Mouse (Mus musculus) heart, embryonic 12.5 days (tissue): ENCODE results near the gene Tmem248. TPM values are rescaled to one million over a fixed set of nuclear protein-coding genes. Genes with fewer than 3 reads are reported as not detected.
A peak's percentile ranks its signal among the peaks of the same experiment; 100 is the strongest.

Experiments used
- ATAC-seq: fragments of 200-750 bp; cut with Nextera tagmentation; 2 replicates; pipeline ENCODE4 v1.8.0; 2017; ENCODE audit warnings: moderate TSS enrichment, moderate library complexity; ENCODE audit not compliant: insufficient number of reproducible peaks, low FRiP score
- H3K27ac ChIP-seq: fragments of 300-500 bp; sonication (generic); 2 replicates; pipeline ENCODE4 v1.5.1; 2016; ENCODE audit warnings: mild to moderate bottlenecking, moderate library complexity; ENCODE audit not compliant: poor library complexity, severe bottlenecking
- H3K27me3 ChIP-seq: fragments of 300-500 bp; sonication (generic); replicated peaks from 2 replicates; pipeline ENCODE4 v1.6.1; 2016; ENCODE audit warnings: mild to moderate bottlenecking, moderate library complexity
- H3K36me3 ChIP-seq: fragments of 300-500 bp; sonication (generic); 2 replicates; pipeline ENCODE4 v1.6.1; 2016; ENCODE audit warnings: mild to moderate bottlenecking, moderate library complexity
- H3K4me1 ChIP-seq: fragments of 300-500 bp; sonication (generic); replicated peaks from 2 replicates; pipeline ENCODE4 v1.6.1; 2016; ENCODE audit warnings: mild to moderate bottlenecking
- H3K4me2 ChIP-seq: fragments of 300-500 bp; sonication (generic); 2 replicates; pipeline ENCODE4 v1.6.1; 2016; ENCODE audit warnings: mild to moderate bottlenecking, moderate library complexity
- H3K4me3 ChIP-seq: fragments of 300-500 bp; sonication (generic); 2 replicates; pipeline ENCODE4 v1.5.1; 2016; ENCODE audit warnings: mild to moderate bottlenecking
- H3K9ac ChIP-seq: fragments of 300-500 bp; sonication (generic); 2 replicates; pipeline ENCODE4 v1.6.1; 2016; ENCODE audit warnings: mild to moderate bottlenecking, moderate library complexity
- H3K9me3 ChIP-seq: fragments of 300-500 bp; sonication (generic); replicated peaks from 2 replicates; pipeline ENCODE4 v1.6.1; 2016; ENCODE audit warnings: mild to moderate bottlenecking, moderate library complexity
- WGBS: fragments of 180-500 bp; shearing (Covaris S2); methylation state at CpG from one replicate; pipeline ENCODE4 v1.1.7; 2016; 5-methylcytosine and 5-hydroxymethylcytosine counted together
- polyA plus RNA-seq: library from polyadenylated mRNA; unstranded; fragments of >200 nt; fragmentation: Nextera tagmentation; extraction: Ambion mirVana; gene quantifications from 2 replicates; pipeline ENCODE4 v1.2.1, GENCODE M21; 2016

Tmem248 gene
- polyA plus RNA-seq, 1 experiment from 2014 or later: 43.6 TPM

DNA sequence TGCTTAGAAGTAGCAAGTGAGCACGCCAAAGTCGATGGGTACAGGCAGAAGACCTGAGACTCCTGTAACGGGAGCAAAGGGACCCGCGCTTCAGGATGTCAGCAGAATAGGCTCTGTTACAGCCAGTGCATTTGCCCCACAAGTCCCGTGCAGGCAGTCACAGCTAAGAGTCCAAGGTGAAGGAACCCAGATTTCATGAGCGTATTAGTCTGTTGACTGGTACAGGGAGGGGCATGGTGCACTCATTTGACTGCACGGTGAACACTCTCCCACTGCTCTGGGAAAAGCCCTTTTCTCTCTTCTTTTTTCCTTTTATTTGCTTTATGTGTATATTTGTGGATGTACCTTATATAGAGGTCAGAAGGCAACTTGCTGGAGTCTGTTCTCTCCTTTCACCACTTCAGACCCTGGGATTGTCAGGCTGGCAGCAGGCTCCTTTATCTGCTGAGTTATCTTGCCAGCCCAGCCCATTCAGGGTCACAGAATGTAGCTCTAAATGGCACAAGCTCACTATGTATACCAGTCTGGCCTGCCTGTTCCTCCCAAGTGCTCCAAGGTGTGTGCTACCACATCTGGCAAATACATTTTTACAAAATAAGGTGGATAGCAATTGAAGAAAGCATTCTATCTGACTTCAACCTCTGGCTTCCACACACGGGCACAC is 32.6 kb upstream of the Tmem248 start:
- Histone ChIP-seq H3K4me1 (peaks cover 29% of the 10 kb centered on the region), H3K27me3 (no peaks in the 10 kb centered on the region), H3K9me3 (no peaks in the 10 kb centered on the region), H3K36me3 (peaks cover 21% of the 10 kb centered on the region), H3K9ac (no peak overlapping the region), H3K27ac (no peak overlapping the region), H3K4me2 (no peak overlapping the region), H3K4me3 (no peak overlapping the region)
- ATAC-seq: no peak
- WGBS: 79% methylated on average over 9 of the region's 9 CpGs

DNA sequence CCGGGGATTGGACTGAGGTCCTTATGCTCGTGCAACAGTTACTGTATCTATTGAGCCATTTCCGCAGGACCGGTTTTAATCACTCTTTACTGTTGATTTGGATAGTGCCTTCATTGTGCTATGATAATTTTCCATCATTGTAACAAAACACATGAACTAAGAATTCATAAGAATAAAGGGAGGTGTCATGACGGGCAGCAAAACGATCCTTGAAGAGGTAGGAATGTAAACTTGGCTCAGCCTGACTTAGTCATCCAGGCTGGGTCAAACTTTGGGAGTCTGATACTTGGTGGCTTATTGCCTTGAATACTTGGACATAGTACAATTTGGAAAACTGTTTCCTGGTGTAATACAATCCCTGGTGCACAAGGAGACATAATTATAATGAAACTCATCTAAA is 31.6 kb upstream of the Tmem248 start:
- H3K27ac ChIP-seq: no peak overlapping the region
- H3K9me3 ChIP-seq: no peaks in the 10 kb centered on the region
- no peak overlapping the region for H3K4me2 ChIP-seq
- no peak for ATAC-seq
- H3K4me1 ChIP-seq: peaks cover 21% of the 10 kb centered on the region
- H3K36me3 ChIP-seq: peaks cover 31% of the 10 kb centered on the region
- no peak overlapping the region for H3K9ac ChIP-seq
- no peaks in the 10 kb centered on the region for H3K27me3 ChIP-seq
- no peak overlapping the region for H3K4me3 ChIP-seq
- 86% methylated on average over 6 of the region's 6 CpGs for WGBS

DNA sequence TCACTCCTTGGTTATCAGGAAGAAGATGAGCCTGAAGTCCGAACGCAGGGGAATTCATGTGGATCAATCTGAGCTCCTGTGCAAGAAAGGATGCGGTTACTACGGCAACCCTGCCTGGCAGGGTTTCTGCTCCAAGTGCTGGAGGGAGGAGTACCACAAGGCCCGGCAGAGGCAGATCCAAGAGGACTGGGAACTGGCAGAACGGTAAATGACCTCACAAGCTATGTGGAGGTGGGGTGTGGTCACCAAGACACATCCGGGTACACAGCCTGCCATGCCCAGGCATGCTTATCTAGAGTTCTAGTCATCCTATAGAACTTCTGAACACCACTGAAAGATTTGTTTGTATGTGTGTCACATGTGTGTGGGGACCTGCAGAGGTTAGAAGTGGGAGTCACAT is 29.5 kb upstream of the Tmem248 start:
- Histone ChIP-seq H3K27me3 (no peaks in the 10 kb centered on the region), H3K27ac (no peak overlapping the region), H3K4me1 (peaks cover 17% of the 10 kb centered on the region), H3K4me3 (no peak overlapping the region), H3K36me3 (peaks cover 46% of the 10 kb centered on the region), H3K4me2 (no peak overlapping the region), H3K9ac (no peak overlapping the region), H3K9me3 (no peaks in the 10 kb centered on the region)
- ATAC-seq: no peak
- WGBS: 73% methylated on average over 7 of the region's 7 CpGs

DNA sequence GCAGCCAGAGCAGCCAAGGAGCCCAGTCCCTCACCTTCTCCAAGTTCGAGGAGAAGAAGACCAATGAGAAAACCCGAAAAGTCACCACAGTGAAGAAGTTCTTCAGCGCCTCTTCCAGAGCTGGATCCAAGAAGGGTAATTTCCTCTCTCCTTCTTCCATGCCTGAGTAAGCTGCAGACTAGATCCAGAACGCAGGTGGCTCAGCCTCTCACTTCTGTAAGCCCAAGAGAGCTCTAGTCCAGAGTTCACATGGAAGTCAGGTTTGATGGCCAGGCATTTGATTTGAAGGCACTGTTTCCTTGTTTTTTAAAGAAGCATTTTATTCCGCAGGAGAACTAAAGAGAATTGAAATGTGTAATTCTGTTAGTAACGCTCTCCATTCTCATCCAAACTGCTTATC is 26.0 kb upstream of the Tmem248 start:
- Histone ChIP-seq H3K9ac (no peak overlapping the region), H3K36me3 (peaks cover 66% of the 10 kb centered on the region), H3K4me2 (no peak overlapping the region), H3K27ac (no peak overlapping the region), H3K9me3 (no peaks in the 10 kb centered on the region), H3K4me3 (no peak overlapping the region), H3K4me1 (peaks cover 10% of the 10 kb centered on the region), H3K27me3 (no peaks in the 10 kb centered on the region)
- no peak for ATAC-seq
- 89% methylated on average over 6 of the region's 6 CpGs for WGBS

DNA sequence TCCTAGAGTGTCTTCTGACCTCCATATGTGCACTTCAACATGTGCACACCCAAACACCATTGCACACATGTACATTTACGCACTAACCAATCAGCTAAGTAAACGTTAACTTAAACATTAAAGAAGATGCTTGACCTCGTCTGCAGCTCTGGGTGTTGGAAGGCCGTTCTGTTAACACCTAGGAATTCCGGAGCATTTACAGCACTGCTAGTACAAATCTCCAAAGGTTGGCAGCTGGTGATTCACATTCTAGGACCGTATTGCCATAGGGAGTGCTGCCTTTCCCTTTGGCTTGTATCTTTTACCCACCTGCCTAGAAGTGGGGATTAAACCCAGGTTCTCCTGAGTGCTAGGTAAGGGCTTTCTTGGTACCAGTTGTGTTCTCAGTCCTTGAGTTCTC is 25.0 kb upstream of the Tmem248 start:
- Histone ChIP-seq H3K27me3 (no peaks in the 10 kb centered on the region), H3K9me3 (no peaks in the 10 kb centered on the region), H3K4me2 (no peak overlapping the region), H3K4me3 (no peak overlapping the region), H3K9ac (no peak overlapping the region), H3K4me1 (peaks cover 19% of the 10 kb centered on the region), H3K36me3 (peaks cover 68% of the 10 kb centered on the region), H3K27ac (peak overlapping the region; percentile 67)
- WGBS: 62% methylated on average over 6 of the region's 6 CpGs
- ATAC-seq: no peak

DNA sequence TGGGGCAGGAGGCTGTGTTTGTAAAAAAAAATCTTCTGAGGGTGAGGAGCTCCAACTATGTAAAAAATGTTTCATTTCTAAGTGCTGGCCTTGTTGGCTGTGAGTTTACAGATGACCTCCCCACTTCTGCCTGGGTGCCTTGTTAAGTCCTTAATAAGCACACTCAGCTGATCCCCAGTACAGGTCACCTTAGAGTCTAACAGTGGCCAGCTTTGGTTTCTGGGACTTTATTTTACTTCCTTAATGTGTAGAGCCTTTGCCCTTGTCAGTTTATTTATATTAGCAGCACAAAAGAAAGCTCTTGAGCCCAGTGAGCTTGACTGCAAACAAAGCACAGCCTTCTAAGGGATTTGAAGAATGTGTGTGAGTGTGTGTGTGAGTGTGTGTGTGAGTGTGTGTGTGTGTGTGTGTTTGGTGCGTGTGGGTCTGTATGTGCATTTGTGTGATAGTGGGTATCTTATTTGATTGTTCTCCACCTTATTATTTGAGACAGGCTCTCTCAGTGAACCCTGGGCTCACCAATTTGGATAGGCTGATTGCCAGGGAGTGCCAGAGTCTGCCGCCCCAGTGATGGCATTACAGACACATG is 24.4 kb upstream of the Tmem248 start:
- no peak overlapping the region for H3K4me3 ChIP-seq
- H3K4me2 ChIP-seq: no peak overlapping the region
- ATAC-seq: no peak
- H3K36me3 ChIP-seq: peaks cover 66% of the 10 kb centered on the region
- no peaks in the 10 kb centered on the region for H3K27me3 ChIP-seq
- WGBS: 76% methylated on average over 2 of the region's 2 CpGs
- H3K9ac ChIP-seq: no peak overlapping the region
- H3K27ac ChIP-seq: peak overlapping the region; percentile 67
- H3K4me1 ChIP-seq: peaks cover 22% of the 10 kb centered on the region
- H3K9me3 ChIP-seq: no peaks in the 10 kb centered on the region

DNA sequence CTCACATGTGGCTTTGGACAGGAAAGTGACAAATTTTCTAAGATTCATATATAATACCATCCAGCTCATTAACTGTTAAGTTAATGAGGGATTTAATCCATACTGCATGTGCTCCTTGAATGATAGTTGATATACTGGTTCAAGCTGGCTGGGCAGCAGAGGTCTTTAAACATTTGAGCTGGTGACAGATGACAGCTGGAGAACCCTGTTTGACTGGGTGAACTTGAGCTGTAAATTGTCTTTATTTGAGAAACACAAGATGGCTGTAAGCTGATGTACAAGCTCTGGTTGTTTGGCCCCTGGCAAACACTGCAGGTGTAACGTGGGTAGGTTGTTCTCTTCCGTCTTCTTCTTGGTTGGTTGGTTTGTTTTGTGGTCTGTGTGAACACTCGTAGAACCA is 23.1 kb upstream of the Tmem248 start:
- H3K9me3 ChIP-seq: no peaks in the 10 kb centered on the region
- WGBS: 86% methylated on average over 3 of the region's 3 CpGs
- no peak overlapping the region for H3K4me3 ChIP-seq
- ATAC-seq: no peak
- H3K4me1 ChIP-seq: peaks cover 22% of the 10 kb centered on the region
- H3K27me3 ChIP-seq: no peaks in the 10 kb centered on the region
- H3K9ac ChIP-seq: no peak overlapping the region
- no peak overlapping the region for H3K4me2 ChIP-seq
- peaks cover 63% of the 10 kb centered on the region for H3K36me3 ChIP-seq
- no peak overlapping the region for H3K27ac ChIP-seq

DNA sequence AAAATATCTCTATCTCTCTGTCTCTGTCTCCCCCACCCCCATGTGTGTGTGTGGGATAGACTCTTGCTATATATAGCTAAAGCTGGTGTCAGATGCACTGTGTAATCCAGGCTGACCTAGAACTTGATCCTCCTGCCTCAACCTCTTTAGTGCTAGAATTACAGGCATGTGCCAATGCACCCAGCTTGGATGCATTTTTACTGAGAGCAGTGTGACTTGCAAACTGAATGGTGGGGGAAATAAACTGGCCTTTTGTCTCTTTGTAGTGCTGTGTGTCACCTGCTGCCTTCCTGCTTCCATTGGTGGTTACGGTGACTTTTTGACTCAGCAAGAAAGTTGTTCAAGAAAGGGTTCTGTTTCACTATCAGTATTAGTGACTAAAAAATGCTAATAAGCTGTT is 20.6 kb upstream of the Tmem248 start:
- whole genome bisulfite sequencing: 88% methylated on average over 1 of the region's 1 CpGs
- Histone ChIP-seq H3K27ac (peak overlapping the region; percentile 27; the same call in 1 of the 2 replicates), H3K36me3 (peaks cover 62% of the 10 kb centered on the region)

DNA sequence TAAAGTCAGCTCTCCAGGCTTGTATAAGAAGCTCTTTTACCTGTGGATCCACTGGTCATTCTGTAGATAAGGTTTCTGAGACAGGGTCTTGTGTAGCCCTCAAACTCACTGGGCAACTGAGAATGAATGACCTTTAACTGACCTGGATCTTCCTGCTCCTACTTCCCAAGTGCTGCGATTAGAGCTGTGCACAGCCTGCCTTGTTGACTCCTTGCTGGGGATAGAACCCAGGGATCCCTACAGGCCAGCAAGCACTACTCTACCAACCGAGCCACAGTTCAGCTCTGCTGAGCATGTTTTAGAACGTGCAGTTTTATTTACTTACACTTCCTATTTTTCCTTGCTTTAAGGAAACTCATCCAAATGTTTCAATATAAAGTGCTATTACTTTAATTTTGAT is 19.4 kb upstream of the Tmem248 start:
- no peaks in the 10 kb centered on the region for H3K27me3 ChIP-seq
- H3K4me2 ChIP-seq: no peak overlapping the region
- peaks cover 16% of the 10 kb centered on the region for H3K4me1 ChIP-seq
- H3K9ac ChIP-seq: no peak overlapping the region
- ATAC-seq: no peak
- H3K4me3 ChIP-seq: no peak overlapping the region
- no peaks in the 10 kb centered on the region for H3K9me3 ChIP-seq
- no peak overlapping the region for H3K27ac ChIP-seq
- peaks cover 58% of the 10 kb centered on the region for H3K36me3 ChIP-seq
- 63% methylated on average over 3 of the region's 3 CpGs for WGBS

More for the DNA sequence above, 20.6 kb upstream of the Tmem248 start:
- peak; percentile 44; the same call in 1 of the 2 replicates for ATAC-seq
- H3K4me3 ChIP-seq: no peak overlapping the region
- no peaks in the 10 kb centered on the region for H3K27me3 ChIP-seq
- H3K9me3 ChIP-seq: no peaks in the 10 kb centered on the region
- no peak overlapping the region for H3K9ac ChIP-seq
- H3K4me1 ChIP-seq: peaks cover 22% of the 10 kb centered on the region
- H3K4me2 ChIP-seq: no peak overlapping the region

DNA sequence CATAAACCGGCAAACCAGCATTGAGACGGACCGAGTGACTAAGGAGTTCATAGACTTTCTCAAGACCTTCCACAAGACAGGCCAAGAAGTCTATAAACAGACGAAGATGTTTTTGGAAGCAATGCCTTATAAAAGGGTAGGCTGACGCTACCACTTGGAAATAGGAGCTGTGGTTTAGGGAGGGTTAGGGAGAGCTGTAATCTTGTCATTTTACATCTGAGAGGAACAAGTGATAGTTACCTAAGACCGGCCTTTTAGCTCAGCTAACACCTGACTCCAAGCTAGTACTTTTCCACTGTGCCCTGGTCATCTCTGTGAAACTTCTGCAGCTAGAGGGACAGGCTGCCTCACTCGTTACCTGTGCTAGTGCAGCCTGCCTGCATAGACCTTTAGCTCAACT is 18.9 kb upstream of the Tmem248 start:
- Histone ChIP-seq H3K9ac (no peak overlapping the region), H3K4me1 (peaks cover 13% of the 10 kb centered on the region), H3K27ac (no peak overlapping the region), H3K4me2 (no peak overlapping the region), H3K27me3 (no peaks in the 10 kb centered on the region), H3K4me3 (no peak overlapping the region), H3K9me3 (no peaks in the 10 kb centered on the region), H3K36me3 (peaks cover 63% of the 10 kb centered on the region)
- no peak for ATAC-seq
- WGBS: 91% methylated on average over 7 of the region's 7 CpGs

DNA sequence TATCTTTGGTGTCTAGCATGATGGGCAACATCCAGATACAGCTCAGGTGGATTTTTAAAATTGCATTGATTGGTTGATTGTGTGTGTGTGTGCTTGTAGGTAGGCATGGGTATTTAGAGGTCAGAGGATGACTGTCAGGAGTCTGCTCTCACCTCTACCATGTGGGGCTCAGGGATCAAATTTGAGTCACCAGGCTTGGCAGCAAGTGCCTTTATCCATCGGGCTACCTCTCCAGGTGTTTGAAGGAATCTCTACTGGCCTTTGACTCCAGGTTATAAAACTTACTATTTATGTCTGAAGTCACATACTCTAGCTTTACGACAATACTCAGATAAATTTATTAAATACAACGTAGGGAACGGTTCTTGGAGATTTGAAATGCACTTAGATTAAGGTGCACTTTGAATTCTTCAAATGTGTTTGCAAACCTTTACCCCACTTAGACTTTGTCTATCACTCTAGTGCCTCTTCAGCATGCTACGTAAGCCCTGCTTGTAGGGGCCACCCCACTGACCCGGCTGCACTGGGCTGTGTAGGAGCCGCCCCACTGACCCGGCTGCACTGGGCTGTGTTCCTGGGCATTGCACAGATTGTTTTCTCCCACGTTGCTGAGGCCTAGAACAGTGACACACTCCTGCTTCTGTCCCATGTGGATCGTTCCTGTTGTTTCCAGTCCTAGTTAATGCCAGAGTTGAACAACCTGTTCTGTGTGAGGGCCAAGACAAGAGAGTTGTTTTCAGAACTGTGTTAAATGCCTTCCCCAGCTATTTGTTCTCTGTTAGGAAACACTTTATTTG is 16.4 kb upstream of the Tmem248 start:
- Histone ChIP-seq H3K27me3 (no peaks in the 10 kb centered on the region), H3K9ac (no peak overlapping the region), H3K36me3 (peaks cover 57% of the 10 kb centered on the region), H3K4me1 (peaks cover 18% of the 10 kb centered on the region), H3K4me3 (no peak overlapping the region), H3K9me3 (no peaks in the 10 kb centered on the region), H3K4me2 (no peak overlapping the region), H3K27ac (no peak overlapping the region)
- no peak for ATAC-seq
- WGBS: 86% methylated on average over 10 of the region's 10 CpGs
